Mouse (Mus musculus) lung, postnatal 0 days (tissue): Measurements from ENCODE around the gene Efcab7.

Experiments
- CTCF ChIP-seq: IDR thresholded peaks from 2 replicates; pipeline ENCODE4 v1.5.1; 2016; ENCODE audit warnings: antibody characterized with exemption, mild to moderate bottlenecking
- EP300 ChIP-seq: IDR thresholded peaks from 2 replicates; pipeline ENCODE4 v1.6.1; 2016; ENCODE audit warnings: antibody characterized with exemption, mild to moderate bottlenecking, control low read depth

DNA sequence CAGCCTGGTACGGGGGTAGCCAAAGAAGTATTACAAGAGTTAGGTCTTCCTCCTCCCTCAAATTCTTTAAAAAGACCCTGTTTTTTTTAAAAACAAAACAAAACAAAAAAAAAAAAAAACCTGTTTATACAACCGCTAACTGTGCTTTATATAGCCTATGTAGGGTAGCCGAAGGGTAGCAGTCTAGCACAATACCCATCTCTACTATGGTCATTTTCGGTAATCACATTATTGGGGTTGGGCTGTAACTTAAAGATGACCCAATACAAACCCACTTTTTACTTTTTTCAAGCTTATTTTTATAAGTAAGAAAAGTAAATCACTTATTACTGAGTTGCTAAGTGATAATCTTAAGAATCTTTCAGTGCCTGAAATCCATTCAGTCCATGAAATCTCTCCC, 661 bp upstream of the Efcab7 start:
- no peak for TF ChIP-seq CTCF
- no peak for TF ChIP-seq EP300
